Mouse (Mus musculus) granulocyte monocyte progenitor cell, adult 5-6 weeks (primary cell): Measurements from ENCODE around the gene Myl7. TPM values are rescaled to one million over a fixed set of nuclear protein-coding genes. Genes with fewer than 3 reads are reported as not detected.

Source experiments
- ATAC-seq: replicated peaks from 2 replicates; pipeline ENCODE4 v1.8.0; 2016; ENCODE audit warnings: mild to moderate bottlenecking, moderate TSS enrichment, inconsistent platforms; ENCODE audit not compliant: poor library complexity, severe bottlenecking
- total RNA-seq, 2 experiments: library from RNA; stranded (forward) in 1 of 2; stranded (reverse) in 1 of 2; fragments of 200-712, 200-1000 nt in 1 of 2; fragments of >200 nt in 1 of 2; fragmentation: Nextera tagmentation in 1 of 2; gene quantifications; 2 replicates each; pipeline ENCODE4 v1.2.3; 2014 to 2017

Myl7 gene
- total RNA-seq, 2 experiments from 2014 or later, result not detected

DNA sequence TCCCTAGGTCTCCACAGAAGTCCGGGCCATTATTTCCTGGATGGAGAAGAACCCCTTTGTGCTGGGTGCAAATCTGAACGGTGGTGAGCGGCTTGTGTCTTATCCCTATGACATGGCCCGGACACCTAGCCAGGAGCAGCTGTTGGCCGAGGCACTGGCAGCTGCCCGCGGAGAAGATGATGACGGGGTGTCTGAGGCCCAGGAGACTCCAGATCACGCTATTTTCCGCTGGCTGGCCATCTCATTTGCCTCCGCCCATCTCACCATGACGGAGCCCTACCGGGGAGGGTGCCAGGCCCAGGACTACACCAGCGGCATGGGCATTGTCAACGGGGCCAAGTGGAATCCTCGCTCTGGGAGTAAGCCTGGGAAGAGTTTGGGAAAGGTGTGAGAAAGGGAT is 28.5 kb downstream of the Myl7 start:
- ATAC-seq, result no peak

GRCm38 (mm10) chr11:5869331-5869730 is 29.3 kb downstream of the Myl7 start:
- no peak for ATAC-seq

- ATAC-seq, result no peak
These were observed 30.3 kb downstream of the Myl7 start for GRCm38 (mm10) chr11:5868324-5868723.

DNA sequence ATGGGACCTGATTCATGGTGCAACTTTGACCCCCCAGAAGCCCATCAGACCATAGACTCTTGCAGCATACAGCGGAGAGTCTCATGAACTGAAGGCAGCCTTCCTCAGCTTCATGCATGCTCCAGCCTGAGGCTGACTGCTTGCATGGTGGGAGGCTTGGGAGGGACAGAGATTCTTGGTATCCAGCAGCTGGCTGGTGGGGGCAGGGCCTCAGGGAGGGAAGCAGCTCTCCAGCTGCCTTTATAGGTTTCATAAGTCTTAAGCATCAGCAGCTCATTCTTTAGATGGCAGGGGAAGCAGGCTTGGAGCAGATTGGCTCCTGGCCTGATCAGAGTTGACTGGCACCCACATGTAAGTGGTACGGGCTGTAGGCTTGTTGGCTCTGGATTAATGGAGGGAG is 31.4 kb downstream of the Myl7 start:
- no peak for ATAC-seq

DNA sequence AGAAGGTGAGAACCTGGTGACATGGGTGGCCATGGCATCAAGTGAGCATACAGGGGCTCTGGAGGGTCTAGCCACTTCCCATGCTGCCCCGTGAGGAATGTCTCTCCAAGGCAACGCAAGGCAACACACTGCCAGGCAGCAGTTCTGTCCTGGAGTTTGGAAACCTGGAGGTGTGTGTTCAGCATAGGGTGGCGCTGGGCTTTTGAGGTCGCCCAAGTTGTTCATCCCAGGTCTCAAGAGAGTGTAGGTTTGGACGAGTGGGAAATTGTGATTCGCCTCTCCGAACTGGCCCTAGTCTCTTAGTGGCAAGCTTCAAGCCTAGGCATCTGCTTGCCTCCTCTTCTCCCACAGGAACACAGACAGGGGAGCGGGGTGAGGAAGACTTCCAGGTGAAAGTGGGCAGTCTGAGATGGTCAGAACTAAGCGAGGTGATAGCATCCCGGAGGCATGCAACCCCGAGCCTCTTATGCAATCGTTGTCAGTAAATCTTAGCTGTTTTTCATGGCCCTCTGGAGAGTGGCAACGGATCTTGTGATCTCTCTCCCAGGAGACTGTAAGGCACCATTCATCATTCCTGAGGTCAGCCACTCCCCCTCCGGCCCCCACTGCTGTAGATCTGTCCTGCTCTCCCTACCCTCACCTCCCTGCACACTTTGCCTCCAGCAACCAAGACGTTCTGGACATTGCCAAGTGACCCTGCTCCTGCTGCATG is 36.0 kb downstream of the Myl7 start:
- ATAC-seq, result no peak

DNA sequence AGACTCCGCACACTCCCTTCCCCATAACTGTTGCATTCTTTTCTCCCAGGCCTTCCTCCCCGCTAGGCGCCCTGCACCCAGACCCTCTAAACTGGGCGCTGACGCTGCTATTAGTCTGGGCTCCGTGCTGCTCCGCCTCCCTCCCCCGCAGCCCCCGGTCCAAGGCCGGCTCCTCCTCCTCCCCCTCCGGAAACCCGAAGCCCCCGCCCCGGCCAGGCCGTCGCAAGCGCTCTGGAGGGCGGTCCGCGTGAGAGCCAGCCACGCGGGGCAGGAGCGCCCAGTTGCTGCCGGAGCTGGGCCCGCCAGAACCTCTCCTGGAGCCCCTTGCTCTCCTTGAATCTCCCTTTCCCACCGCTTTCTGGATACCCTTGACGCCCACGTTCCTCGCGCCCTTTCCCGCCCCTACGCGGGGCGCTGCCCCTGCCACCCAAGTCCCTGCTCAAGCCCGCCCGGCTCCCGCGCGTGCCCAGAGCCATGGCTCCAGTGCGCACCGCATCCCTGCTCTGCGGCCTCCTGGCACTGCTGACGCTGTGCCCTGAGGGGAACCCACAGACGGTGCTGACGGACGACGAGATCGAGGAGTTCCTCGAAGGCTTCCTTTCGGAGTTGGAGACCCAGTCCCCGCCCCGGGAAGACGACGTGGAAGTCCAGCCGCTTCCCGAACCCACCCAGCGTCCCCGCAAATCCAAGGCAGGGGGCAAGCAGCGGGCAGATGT is 36.7 kb downstream of the Myl7 start, which contains the start of gene Aebp1:
Gene Aebp1, plus strand, starts transcription at position 270 of the 716 bp plus-strand sequence.
- ATAC-seq, result peak; percentile 38

DNA sequence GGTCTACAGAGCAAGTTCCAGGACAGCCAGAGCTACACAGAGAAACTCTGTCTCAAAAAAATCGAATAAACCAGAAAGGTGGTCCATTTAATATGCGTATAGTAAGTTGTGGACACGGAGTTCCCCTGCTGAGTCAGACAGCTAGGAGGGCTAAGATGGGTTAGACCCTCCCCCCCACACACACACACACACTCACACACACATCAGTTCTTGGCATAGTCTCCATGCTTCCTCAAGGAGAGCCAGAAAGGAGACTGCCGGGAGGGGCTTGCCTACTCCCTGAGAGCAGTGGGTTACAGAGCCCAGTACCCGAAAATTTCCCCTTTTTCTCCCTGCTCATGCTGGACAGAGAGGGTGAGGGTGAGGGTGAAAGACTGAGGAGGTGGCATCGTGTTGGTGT is 37.9 kb downstream of the Myl7 start:
- ATAC-seq, result no peak

DNA sequence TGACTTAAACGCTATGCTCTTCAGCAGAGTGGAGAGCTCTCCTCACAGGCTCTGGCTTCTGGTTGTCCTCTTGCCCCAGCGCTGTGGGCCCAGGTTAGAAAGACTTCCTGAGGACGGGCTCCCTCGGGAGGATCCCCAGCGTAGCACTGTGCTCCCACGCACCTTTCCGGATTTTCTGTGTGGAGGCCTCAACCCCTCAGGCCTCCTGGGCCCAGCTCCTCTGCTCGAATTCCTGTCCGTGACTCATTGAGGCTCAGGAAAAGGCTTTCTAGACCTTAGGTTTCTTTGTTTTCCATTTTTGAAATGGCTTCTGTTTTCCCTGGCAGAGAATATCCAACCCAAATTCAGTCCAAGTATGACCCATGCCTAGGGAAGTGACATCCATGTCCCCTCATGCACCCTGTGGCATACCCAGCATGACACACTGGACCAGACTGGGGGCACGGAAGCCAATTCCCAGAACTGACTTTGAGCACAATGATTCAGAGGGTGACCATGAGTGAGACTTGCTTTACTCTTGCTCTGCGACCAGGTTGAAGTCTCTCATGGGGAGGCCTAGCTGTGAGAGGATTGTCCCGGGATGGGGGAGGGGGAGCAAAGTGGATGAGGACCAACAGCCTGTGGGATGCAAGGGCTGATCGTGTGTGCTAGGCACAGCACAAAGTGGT is 38.6 kb downstream of the Myl7 start:
- no peak for ATAC-seq

DNA sequence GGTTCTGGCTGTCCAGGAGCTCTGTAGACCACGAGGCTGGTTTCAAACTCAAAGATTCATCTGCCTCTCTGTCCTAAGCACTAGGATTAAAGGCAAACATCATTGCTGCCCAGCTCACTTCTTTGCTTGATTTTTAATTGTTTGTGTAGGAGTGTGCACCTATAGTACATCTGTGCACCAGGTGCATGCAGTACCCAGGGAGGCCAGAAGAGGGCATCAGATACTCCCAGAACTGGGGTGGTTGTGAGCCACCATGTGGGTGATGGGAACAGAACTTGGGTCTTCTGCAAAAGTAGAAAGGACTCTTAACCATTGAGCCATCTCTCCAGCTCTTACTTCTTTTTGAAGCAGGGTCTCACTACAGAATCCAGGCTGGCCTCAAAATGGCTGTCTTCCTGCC is 39.9 kb downstream of the Myl7 start:
- ATAC-seq, result no peak

DNA sequence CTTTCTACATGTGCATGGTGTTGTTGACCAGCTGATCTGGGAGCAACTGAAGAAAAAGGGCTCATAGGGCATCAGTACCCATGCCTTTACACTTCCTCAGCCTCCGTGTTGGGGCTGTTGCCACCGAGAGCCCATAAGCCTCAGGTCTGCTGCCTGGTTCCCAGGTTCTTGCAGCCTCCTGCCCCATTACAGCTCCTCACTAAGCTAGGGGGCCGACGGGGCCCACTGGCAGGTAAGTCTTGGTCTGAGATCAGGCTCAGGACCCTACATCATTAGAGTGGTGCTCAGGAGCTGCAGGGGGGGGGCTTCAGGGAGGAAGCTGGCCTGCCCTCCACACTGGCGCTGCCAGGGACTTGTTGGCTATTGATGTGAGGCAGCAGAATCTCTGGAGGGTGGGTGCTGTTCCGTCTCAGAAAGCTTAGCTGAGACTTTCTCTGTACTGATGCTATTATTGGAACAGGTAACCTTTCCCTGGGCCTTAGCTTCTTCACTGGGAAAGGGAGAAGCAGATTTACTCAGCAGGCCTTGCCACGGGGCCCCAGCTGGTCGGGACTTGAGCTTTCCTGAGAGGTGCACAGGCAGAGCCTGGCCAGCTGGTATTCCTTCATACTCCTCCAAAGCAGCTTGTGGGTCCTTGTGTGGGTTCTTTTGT is 42.0 kb downstream of the Myl7 start:
- ATAC-seq, result no peak

DNA sequence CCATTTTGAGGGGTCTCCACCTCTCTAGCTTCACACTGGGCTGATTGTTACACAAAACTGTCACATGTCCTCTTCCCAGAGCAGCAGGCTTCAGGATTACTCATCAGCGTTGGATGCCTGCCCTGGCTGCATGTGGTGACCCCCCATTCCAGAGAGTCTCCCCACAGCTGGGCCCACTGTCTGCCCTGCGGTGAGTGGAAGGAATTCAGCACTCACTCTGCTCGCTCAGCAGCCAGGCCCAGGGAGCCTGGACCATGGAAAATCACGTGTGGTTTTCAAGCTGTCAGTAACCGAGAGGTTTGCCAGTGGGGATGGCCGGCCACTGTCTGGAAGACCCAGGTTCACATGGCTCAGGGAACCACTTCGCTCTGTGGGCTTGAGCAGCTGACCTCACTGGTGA is 42.7 kb downstream of the Myl7 start:
- no peak for ATAC-seq

GRCm38 (mm10) chr11:5855481-5855880 is 43.1 kb downstream of the Myl7 start:
- no peak for ATAC-seq

- ATAC-seq, result no peak
These were observed 46.3 kb downstream of the Myl7 start for GRCm38 (mm10) chr11:5852314-5852713.

DNA sequence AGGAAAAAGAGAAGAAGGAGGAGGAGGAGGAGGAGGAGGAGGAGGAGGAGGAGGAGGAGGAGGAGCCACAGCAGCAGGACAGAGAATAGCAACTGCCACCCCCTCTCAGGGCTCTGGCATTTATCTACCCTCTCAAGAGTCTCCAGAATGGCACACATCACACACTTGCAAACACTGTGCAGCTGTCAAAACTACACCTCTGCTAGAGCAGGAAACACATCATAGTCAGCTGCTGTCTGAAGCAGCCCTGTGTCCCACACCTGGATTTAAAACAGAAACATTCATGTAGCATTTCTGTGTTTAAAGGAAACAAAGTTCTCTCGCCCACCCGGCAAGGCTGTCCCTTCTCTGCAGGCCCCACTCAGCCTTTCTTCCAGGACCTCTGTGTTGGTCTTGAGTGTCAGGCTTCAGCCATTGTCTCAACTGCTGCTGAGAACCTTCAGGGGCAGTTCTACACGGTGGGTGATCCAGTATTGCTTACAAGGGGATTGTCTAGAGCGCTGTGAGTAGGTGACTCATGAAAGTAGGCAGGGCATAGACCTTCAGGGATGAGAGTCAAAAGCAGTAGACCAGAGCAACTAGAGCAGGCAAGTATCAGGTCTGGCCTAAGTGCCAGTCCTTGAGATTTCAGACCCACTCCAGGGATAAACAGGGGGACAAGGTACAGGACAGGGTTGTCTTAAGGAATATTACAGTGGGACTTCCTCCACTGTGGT is 47.4 kb downstream of the Myl7 start:
- ATAC-seq, result no peak

DNA sequence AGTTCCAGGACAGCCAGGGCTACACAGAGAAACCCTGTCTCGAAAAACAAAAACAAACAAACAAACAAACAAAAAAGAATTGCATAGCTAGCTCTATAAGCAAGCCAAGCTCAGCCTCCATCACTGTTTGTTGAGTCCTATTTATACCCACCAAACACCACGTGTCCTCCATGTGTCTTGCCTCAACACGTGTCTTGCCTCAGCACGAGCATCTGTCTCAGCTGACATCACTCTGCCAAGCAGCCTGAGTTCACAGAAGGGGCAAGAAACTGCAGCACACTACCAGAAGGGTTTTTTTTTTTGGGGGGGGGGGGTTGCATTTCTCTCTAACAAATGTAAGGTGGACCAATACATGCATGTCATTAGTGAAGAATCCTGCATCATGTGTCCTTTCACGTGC is 48.1 kb downstream of the Myl7 start:
- ATAC-seq, result no peak

- ATAC-seq, result no peak
These were observed 49.3 kb downstream of the Myl7 start for GRCm38 (mm10) chr11:5849316-5849715.

GRCm38 (mm10) chr11:5848741-5849140 is 49.8 kb downstream of the Myl7 start:
- ATAC-seq, result no peak

DNA sequence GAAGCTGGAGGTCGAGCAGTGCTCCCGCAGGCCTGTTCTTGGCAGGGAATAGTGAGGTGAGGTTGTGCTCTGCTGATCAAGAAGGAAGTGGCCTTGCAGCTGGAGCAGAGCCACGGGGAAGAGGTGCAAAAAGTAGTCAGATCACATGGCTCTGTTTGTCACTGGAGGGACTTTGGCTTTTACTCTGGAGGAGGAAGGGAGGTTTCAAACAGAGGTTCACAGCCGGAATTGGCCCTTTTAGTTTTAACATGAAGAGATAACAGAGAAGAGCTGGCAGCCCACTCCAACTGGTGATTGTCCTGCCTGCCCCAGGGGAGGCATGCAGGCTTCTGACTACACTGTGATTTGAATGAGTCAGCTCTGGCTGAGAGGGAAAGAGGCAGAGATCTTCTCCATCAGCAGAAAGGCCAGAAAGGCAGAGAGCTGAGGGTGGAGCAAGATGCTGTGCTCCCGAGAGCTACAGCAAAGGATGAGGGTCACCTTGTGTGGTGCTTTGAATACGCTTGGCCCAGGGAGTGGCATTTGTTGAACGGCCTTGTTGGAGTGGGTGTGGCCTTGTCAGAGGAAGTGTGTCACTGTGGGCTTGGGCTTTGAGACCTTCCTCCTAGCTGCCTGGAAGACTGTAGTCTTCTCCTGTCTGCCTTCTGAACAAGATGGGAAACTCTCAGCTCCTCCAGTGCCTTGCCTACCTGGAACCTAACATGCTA is 51.8 kb downstream of the Myl7 start:
- no peak for ATAC-seq
